Comparison of ENCODE assay signal across 8 mouse cellular contexts in genomic region chr4:149736581-149736980, GRCm38 (mm10). TPM values are rescaled to one million over a fixed set of nuclear protein-coding genes. Genes with fewer than 3 reads are reported as not detected.
DNase-seq lines count a peak whose midpoint lies in the region; ATAC-seq and TF ChIP-seq lines count a peak whose summit lies in the region.

No protein-coding gene starts in this region.

- 34% methylated on average over 4 of the region's 4 CpGs for WGBS in forebrain, postnatal 0 days
- WGBS in hindbrain, embryonic 14.5 days = 35% methylated on average over 4 of the region's 4 CpGs
- 36% methylated on average over 4 of the region's 4 CpGs for WGBS in liver, embryonic 13.5 days (ENCODE audit: insufficient replicate concordance)

- no peak for ATAC-seq in forebrain, postnatal 0 days
- ATAC-seq in hindbrain, embryonic 14.5 days (ENCODE audit: low FRiP score) = no peak
- no peak for ATAC-seq in liver, embryonic 13.5 days (ENCODE audit: low read depth)

- H3K9ac ChIP-seq in forebrain, postnatal 0 days = peak overlapping the region; percentile 79
- peak overlapping the region; percentile 88 for H3K9ac ChIP-seq in hindbrain, embryonic 14.5 days
- H3K9ac ChIP-seq in liver, embryonic 13.5 days = peak overlapping the region; percentile 85

- no peak for TF ChIP-seq POLR2A in brain, embryonic 14.5 days (IDR thresholded peaks at IDR 0.05; ENCODE audit: borderline replicate concordance, extremely low read depth, insufficient read depth, insufficient read length, poor library complexity, severe bottlenecking)

- H3K4me2 ChIP-seq in forebrain, postnatal 0 days (ENCODE audit: low read depth) = peak overlapping the region; percentile 93
- peak overlapping the region; percentile 87 for H3K4me2 ChIP-seq in hindbrain, embryonic 14.5 days (replicated peaks)
- peak overlapping the region; percentile 98 for H3K4me2 ChIP-seq in liver, embryonic 13.5 days

- no peaks in the 10 kb centered on the region for H3K9me3 ChIP-seq in forebrain, postnatal 0 days (ENCODE audit: low read length)
- no peaks in the 10 kb centered on the region for H3K9me3 ChIP-seq in hindbrain, embryonic 14.5 days (ENCODE audit: control insufficient read depth, low read length)
- no peaks in the 10 kb centered on the region for H3K9me3 ChIP-seq in liver, embryonic 13.5 days (replicated peaks)

- peak; percentile 64 to 77 for DNase-seq in adrenal gland, adult (ENCODE audit: inconsistent age in 2 of 2, low spot score in 1 of 2)
- no peak for DNase-seq in adrenal gland, postnatal 4 days (ENCODE audit: low spot score in 2 of 2)
- DNase-seq in brain, embryonic 14.5 days (ENCODE audit: low read depth) = peak; percentile 82
- peak; percentile 50 for DNase-seq in forebrain, postnatal 0 days
- peak; percentile 54 for DNase-seq in hindbrain, embryonic 14.5 days (ENCODE audit: low spot score)
- no peak for DNase-seq in liver, embryonic 13.5 days
- DNase-seq in skeletal muscle tissue, adult 2 months (ENCODE audit: low read depth, low spot score) = peak; percentile 83
- DNase-seq in frontal cortex, postnatal 10 days (ENCODE audit: low spot score in 2 of 2) = no peak

- H3K27me3 ChIP-seq in forebrain, postnatal 0 days (ENCODE audit: insufficient read depth, low read length) = no peaks in the 10 kb centered on the region
- no peaks in the 10 kb centered on the region for H3K27me3 ChIP-seq in hindbrain, embryonic 14.5 days (ENCODE audit: control insufficient read depth, insufficient read depth, low read length)
- no peaks in the 10 kb centered on the region for H3K27me3 ChIP-seq in liver, embryonic 13.5 days

- no peak overlapping the region for H3K27ac ChIP-seq in forebrain, postnatal 0 days (ENCODE audit: low read depth, low read length)
- H3K27ac ChIP-seq in hindbrain, embryonic 14.5 days = no peak overlapping the region
- no peak overlapping the region for H3K27ac ChIP-seq in liver, embryonic 13.5 days

- 0 out of 2 replicates have a peak, but pooled peaks cover 3% of the 10 kb centered on the region for H3K36me3 ChIP-seq in forebrain, postnatal 0 days (ENCODE audit: insufficient read depth)
- peaks cover 9% of the 10 kb centered on the region for H3K36me3 ChIP-seq in hindbrain, embryonic 14.5 days (replicated peaks; ENCODE audit: control insufficient read depth, insufficient read depth)
- peaks cover 10% of the 10 kb centered on the region for H3K36me3 ChIP-seq in liver, embryonic 13.5 days

- H3K4me1 ChIP-seq in forebrain, postnatal 0 days (ENCODE audit: insufficient read depth) = peaks cover 26% of the 10 kb centered on the region
- peaks cover 54% of the 10 kb centered on the region for H3K4me1 ChIP-seq in hindbrain, embryonic 14.5 days (replicated peaks; ENCODE audit: control insufficient read depth, insufficient read depth, low read length)
- H3K4me1 ChIP-seq in liver, embryonic 13.5 days (replicated peaks) = peaks cover 67% of the 10 kb centered on the region

- TF ChIP-seq CTCF in brain, embryonic 14.5 days (IDR thresholded peaks at IDR 0.05; ENCODE audit: borderline replicate concordance, extremely low read depth, insufficient read depth, insufficient read length) = no peak
- TF ChIP-seq CTCF in forebrain, postnatal 0 days (IDR thresholded peaks at IDR 0.05; ENCODE audit: low read depth) = no peak

- H3K4me3 ChIP-seq in forebrain, postnatal 0 days (ENCODE audit: low read depth, low read length) = peak overlapping the region; percentile 90
- H3K4me3 ChIP-seq in hindbrain, embryonic 14.5 days (replicated peaks; ENCODE audit: low read length) = peak overlapping the region; percentile 82
- H3K4me3 ChIP-seq in liver, embryonic 13.5 days (replicated peaks) = peak overlapping the region; percentile 80

RNA-seq across cellular contexts. Expression of gene Tmem201, which starts 1.3 kb away (rescaled TPM):
- total RNA-seq in adrenal gland, postnatal 4 days (2021) = 10 to 100 TPM; 41.2 to 48.6 TPM
- 67.6 and 74.0 TPM in 2 replicates for polyA plus RNA-seq in brain, embryonic 14.5 days (2012; rRNA removed)
- 38.6 and 50.7 TPM in 2 replicates for total RNA-seq in forebrain, postnatal 0 days (2014; rRNA removed)
- 31.9 and 39.6 TPM in 2 replicates for polyA plus RNA-seq in forebrain, postnatal 0 days (2015; fragmentation: Nextera tagmentation; extraction: Ambion mirVana)
- polyA plus RNA-seq in hindbrain, embryonic 14.5 days (2014; fragmentation: Nextera tagmentation; extraction: Ambion mirVana) = 29.9 and 31.9 TPM in 2 replicates
- polyA plus RNA-seq in liver, embryonic 13.5 days (2015; fragmentation: Nextera tagmentation; extraction: Ambion mirVana) = 6.9 and 8.4 TPM in 2 replicates

RNA-seq across cellular contexts. Expression of gene Pik3cd, which starts 34.2 kb away (rescaled TPM):
- total RNA-seq in adrenal gland, postnatal 4 days (2021) = 1 to 10 TPM; 6.8 to 8.0 TPM
- 14.5 and 22.4 TPM in 2 replicates for polyA plus RNA-seq in brain, embryonic 14.5 days (2012; rRNA removed)
- 17.0 and 21.8 TPM in 2 replicates for total RNA-seq in forebrain, postnatal 0 days (2014; rRNA removed)
- polyA plus RNA-seq in forebrain, postnatal 0 days (2015; fragmentation: Nextera tagmentation; extraction: Ambion mirVana) = 11.3 and 11.7 TPM in 2 replicates
- 15.3 and 16.5 TPM in 2 replicates for polyA plus RNA-seq in hindbrain, embryonic 14.5 days (2014; fragmentation: Nextera tagmentation; extraction: Ambion mirVana)
- polyA plus RNA-seq in liver, embryonic 13.5 days (2015; fragmentation: Nextera tagmentation; extraction: Ambion mirVana) = 5.6 and 6.4 TPM in 2 replicates

RNA-seq across cellular contexts. Expression of gene Slc25a33, which starts 37.5 kb away (rescaled TPM):
- 10 to 100 TPM; 13.2 to 16.8 TPM for total RNA-seq in adrenal gland, postnatal 4 days (2021)
- polyA plus RNA-seq in brain, embryonic 14.5 days (2012; rRNA removed) = 15.0 and 16.1 TPM in 2 replicates
- 12.5 and 18.6 TPM in 2 replicates for total RNA-seq in forebrain, postnatal 0 days (2014; rRNA removed)
- 26.5 and 29.7 TPM in 2 replicates for polyA plus RNA-seq in forebrain, postnatal 0 days (2015; fragmentation: Nextera tagmentation; extraction: Ambion mirVana)
- 38.2 and 40.2 TPM in 2 replicates for polyA plus RNA-seq in hindbrain, embryonic 14.5 days (2014; fragmentation: Nextera tagmentation; extraction: Ambion mirVana)
- 13.4 and 14.1 TPM in 2 replicates for polyA plus RNA-seq in liver, embryonic 13.5 days (2015; fragmentation: Nextera tagmentation; extraction: Ambion mirVana)

Comparison
In these comparisons a context has a peak if more than half of its experiments do, and no peak if none do; other contexts are left out.
1. DNase-seq: peak in adrenal gland, adult (2 of 2), brain, embryonic 14.5 days (single experiment), forebrain, postnatal 0 days (single experiment), hindbrain, embryonic 14.5 days (single experiment) and skeletal muscle tissue, adult 2 months (single experiment); none in adrenal gland, postnatal 4 days (0 of 2), liver, embryonic 13.5 days (single experiment) and frontal cortex, postnatal 10 days (0 of 2).
2. Peak in every context shown above with its lines, with median percentiles within 50 percentile points of each other: H3K4me2 ChIP-seq, H3K4me3 ChIP-seq and H3K9ac ChIP-seq.